ENCODE assay signal across 9 mouse cellular contexts in the genomic region with DNA sequence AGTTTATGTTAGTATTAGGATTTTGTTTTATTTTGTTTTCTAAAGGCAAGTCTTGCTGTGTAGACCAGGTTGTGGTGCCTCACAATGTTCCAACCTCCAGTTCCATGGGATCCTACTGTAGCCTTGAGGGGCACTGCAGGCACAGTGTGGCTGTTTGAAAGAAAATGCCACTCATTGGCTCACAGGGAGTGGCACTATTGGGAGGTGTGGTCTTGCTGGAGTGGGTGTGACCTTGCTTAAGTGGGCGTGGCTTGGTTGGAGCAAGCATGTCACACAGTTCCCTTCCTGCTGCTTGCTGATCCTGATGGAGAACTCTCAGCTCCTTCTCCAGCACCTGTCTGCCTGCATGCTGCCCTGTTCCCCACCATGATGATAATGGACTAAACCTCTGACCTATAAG. TPM values are rescaled to one million over a fixed set of nuclear protein-coding genes. Genes with fewer than 3 reads are reported as not detected.
DNase-seq lines count a peak whose midpoint lies in the region; ATAC-seq and TF ChIP-seq lines count a peak whose summit lies in the region.
"Had no signal": no experiment of that assay in that cellular context is flagged by ENCODE, and none has a peak within 500 bp of the region (broad histone marks: within the 10 kb centered on the region; RNA-seq: fewer than 3 reads in every experiment).

No protein-coding gene starts in this region.

- H3K4me1 ChIP-seq in hindbrain, postnatal 0 days (ENCODE audit: insufficient read depth, low read length): no peaks in the 10 kb centered on the region
- H3K4me1 ChIP-seq in hindbrain, embryonic 16.5 days (ENCODE audit: control insufficient read depth, insufficient read depth, low read depth, low read length): no peaks in the 10 kb centered on the region
- peaks cover 28% of the 10 kb centered on the region for H3K4me1 ChIP-seq in G1E (ENCODE audit: insufficient read depth, low read depth, low read length)

- H3K9me3 ChIP-seq in hindbrain, postnatal 0 days (ENCODE audit: low read length): no peaks in the 10 kb centered on the region
- no peaks in the 10 kb centered on the region for H3K9me3 ChIP-seq in hindbrain, embryonic 16.5 days (ENCODE audit: control insufficient read depth, low read length)
- no peaks in the 10 kb centered on the region for H3K9me3 ChIP-seq in G1E (replicated peaks)

- WGBS in hindbrain, postnatal 0 days: 12% methylated on average over 1 of the region's 1 CpGs
- WGBS in hindbrain, embryonic 16.5 days: 6% methylated on average over 1 of the region's 1 CpGs

- no peaks in the 10 kb centered on the region for H3K27me3 ChIP-seq in hindbrain, postnatal 0 days (ENCODE audit: insufficient read depth, low read length)
- no peaks in the 10 kb centered on the region for H3K27me3 ChIP-seq in hindbrain, embryonic 16.5 days (replicated peaks; ENCODE audit: control insufficient read depth, insufficient read depth, low read length)
- peaks cover 19% of the 10 kb centered on the region for H3K27me3 ChIP-seq in G1E (ENCODE audit: insufficient read depth, low read length)

- H3K4me3 ChIP-seq in hindbrain, postnatal 0 days (ENCODE audit: low read length): no peak overlapping the region
- no peak overlapping the region for H3K4me3 ChIP-seq in hindbrain, embryonic 16.5 days (ENCODE audit: low read length)
- H3K4me3 ChIP-seq in G1E (ENCODE audit: low read depth, low read length): no peak overlapping the region

- DNase-seq in hindbrain, postnatal 0 days (ENCODE audit: low spot score): no peak
- DNase-seq in G1E (ENCODE audit: low spot score): peak; percentile 32
- no peak for DNase-seq in gastrocnemius, adult 18-20 months (ENCODE audit: low spot score)
- no peak for DNase-seq in cerebellum, adult 8-10 months
- no peak for DNase-seq in cerebellum, adult 9-10 months
- DNase-seq: gastrocnemius, postnatal 36 days had no signal

- H3K9ac ChIP-seq in hindbrain, postnatal 0 days (replicated peaks; ENCODE audit: low read length): no peak overlapping the region
- no peak overlapping the region for H3K9ac ChIP-seq in hindbrain, embryonic 16.5 days (ENCODE audit: low read depth, low read length)

- 0 out of 2 replicates have a peak, but pooled peaks have one; percentile 49 for ATAC-seq in hindbrain, postnatal 0 days
- no peak for ATAC-seq in hindbrain, embryonic 16.5 days
- peak; percentile 82 for ATAC-seq in G1E (ENCODE audit: extremely low read depth, insufficient number of reproducible peaks, low FRiP score, poor library complexity, severe bottlenecking)
- peak; percentile 83 for ATAC-seq in erythroid progenitor cell, adult 5-6 weeks (replicated peaks; ENCODE audit: low FRiP score, poor library complexity, severe bottlenecking)
- peak; percentile 63 for ATAC-seq in megakaryocyte, adult 5-6 weeks (ENCODE audit: poor library complexity, severe bottlenecking)

- no peak overlapping the region for H3K27ac ChIP-seq in hindbrain, postnatal 0 days
- H3K27ac ChIP-seq in hindbrain, embryonic 16.5 days (ENCODE audit: low read depth, low read length): no peak overlapping the region

- H3K36me3 ChIP-seq in hindbrain, postnatal 0 days (ENCODE audit: insufficient read depth, low read length): no peaks in the 10 kb centered on the region
- H3K36me3 ChIP-seq in hindbrain, embryonic 16.5 days (ENCODE audit: control insufficient read depth, insufficient read depth, low read length): no peaks in the 10 kb centered on the region
- no peaks in the 10 kb centered on the region for H3K36me3 ChIP-seq in G1E (replicated peaks)

- TF ChIP-seq CTCF in hindbrain, postnatal 0 days (IDR thresholded peaks at IDR 0.05; ENCODE audit: low read depth): no peak
- TF ChIP-seq CTCF in G1E (IDR thresholded peaks at IDR 0.05; ENCODE audit: low read depth, low read length): no peak

- no peak overlapping the region for H3K4me2 ChIP-seq in hindbrain, postnatal 0 days (ENCODE audit: low read depth, low read length)
- no peak overlapping the region for H3K4me2 ChIP-seq in hindbrain, embryonic 16.5 days (ENCODE audit: low read length)

RNA-seq across cellular contexts. Expression of a gene that starts 18.6 kb away (rescaled TPM):
- total RNA-seq in hindbrain, postnatal 0 days (2014; rRNA removed): 0.68 and 2.5 TPM in 2 replicates
- polyA plus RNA-seq in hindbrain, postnatal 0 days (2015; fragmentation: Nextera tagmentation; extraction: Ambion mirVana): 2.5 and 2.9 TPM in 2 replicates
- polyA plus RNA-seq in hindbrain, embryonic 16.5 days (2015; fragmentation: Nextera tagmentation; extraction: Ambion mirVana): 1.9 TPM in 2 replicates
- total RNA-seq in G1E (2014; fragmentation: Nextera tagmentation): 1.8 TPM in 1 of 2 replicates, not detected in the other
- 14.6 and 16.5 TPM in 2 replicates for total RNA-seq in G1E (2017)
- polyA plus RNA-seq in G1E (2012): 2.8 and 3.4 TPM in 2 replicates
- 3.8 and 6.1 TPM in 2 replicates for total RNA-seq in erythroid progenitor cell, adult 5-6 weeks (2015; ENCODE audit: low replicate concordance)
- 4.4 and 4.9 TPM in 2 replicates for total RNA-seq in erythroid progenitor cell, adult 5-6 weeks (2017; ENCODE audit: low replicate concordance)
- total RNA-seq in megakaryocyte, adult 5-6 weeks (2015): 7.7 and 12.4 TPM in 2 replicates
- 7.7 and 15.2 TPM in 2 replicates for total RNA-seq in megakaryocyte, adult 5-6 weeks (2017)
- under 1 TPM in 1 of 2 experiments, not detected in 1; 0.43 TPM for total RNA-seq in gastrocnemius, adult 18-20 months (2021)

RNA-seq across cellular contexts. Expression of a gene that starts 30.8 kb away (rescaled TPM):
- total RNA-seq in hindbrain, postnatal 0 days (2014; rRNA removed): 10.5 and 12.5 TPM in 2 replicates
- polyA plus RNA-seq in hindbrain, postnatal 0 days (2015; fragmentation: Nextera tagmentation; extraction: Ambion mirVana): 4.5 and 5.5 TPM in 2 replicates
- polyA plus RNA-seq in hindbrain, embryonic 16.5 days (2015; fragmentation: Nextera tagmentation; extraction: Ambion mirVana): 10.0 and 13.9 TPM in 2 replicates
- total RNA-seq in G1E (2014; fragmentation: Nextera tagmentation) (6.5 and 7.1 TPM in 2 replicates), G1E (2017) (1.6 and 1.8 TPM in 2 replicates)
- polyA plus RNA-seq in G1E (2012): 6.1 and 7.1 TPM in 2 replicates
- total RNA-seq in erythroid progenitor cell, adult 5-6 weeks (2015; ENCODE audit: low replicate concordance): not detected in 2 replicates
- total RNA-seq in erythroid progenitor cell, adult 5-6 weeks (2017; ENCODE audit: low replicate concordance): under 0.01 TPM in 1 of 2 replicates, not detected in the other
- 0.34 and 0.38 TPM in 2 replicates for total RNA-seq in megakaryocyte, adult 5-6 weeks (2015)
- 0.07 and 0.24 TPM in 2 replicates for total RNA-seq in megakaryocyte, adult 5-6 weeks (2017)
- total RNA-seq in gastrocnemius, adult 18-20 months (2021): 10 to 100 TPM; 74.8 to 78.7 TPM
